Mouse (Mus musculus) myocyte (in vitro differentiated cells): ENCODE measurements around the gene Cyb5d2. TPM values are rescaled to one million over a fixed set of nuclear protein-coding genes. Genes with fewer than 3 reads are reported as not detected.
A peak's percentile ranks its signal among the peaks of the same experiment; 100 is the strongest.

Source experiments
- H3K27me3 ChIP-seq: one replicate; pipeline ENCODE4 v1.6.1; 2011; ENCODE audit not compliant: control insufficient read depth, insufficient read depth, insufficient read length
- H3K36me3 ChIP-seq: one replicate; pipeline ENCODE4 v1.6.1; 2011; ENCODE audit not compliant: control insufficient read depth, insufficient read depth
- H3K4me2 ChIP-seq: one replicate; pipeline ENCODE4 v1.6.1; 2011; ENCODE audit warnings: low read depth, control low read depth
- H3K4me3 ChIP-seq: one replicate; pipeline ENCODE4 v1.5.1; 2011; ENCODE audit warnings: mild to moderate bottlenecking, control low read depth, moderate library complexity
- H3K79me2 ChIP-seq: one replicate; pipeline ENCODE4 v1.6.1; 2011; ENCODE audit not compliant: control insufficient read depth, insufficient read depth
- H3ac ChIP-seq: one replicate; pipeline ENCODE4 v1.6.1; 2011; ENCODE audit not compliant: control insufficient read depth, insufficient read length
- CEBPB ChIP-seq: IDR thresholded peaks from 2 replicates; pipeline ENCODE4 v1.6.1; 2011; ENCODE audit warnings: mild to moderate bottlenecking, moderate library complexity; ENCODE audit not compliant: poor library complexity, insufficient read depth, severe bottlenecking
- E2F4 ChIP-seq: IDR thresholded peaks from one replicate; pipeline ENCODE4 v1.6.1; 2011; ENCODE audit warnings: mild to moderate bottlenecking, control low read depth, moderate library complexity; ENCODE audit not compliant: insufficient read depth
- MAX ChIP-seq: IDR thresholded peaks from one replicate; pipeline ENCODE4 v1.6.1; 2011; ENCODE audit warnings: low read depth, mild to moderate bottlenecking, control low read depth
- MYOD1 ChIP-seq, 3 experiments: IDR thresholded peaks; one replicate each; pipeline ENCODE4 v1.6.1; 2011; ENCODE audit warnings: control low read depth in 2 of 3, low read depth in 2 of 3, mild to moderate bottlenecking in 2 of 3, moderate library complexity in 1 of 3; ENCODE audit not compliant: insufficient read length in 2 of 3, control insufficient read depth in 1 of 3
- MYOG ChIP-seq, 3 experiments: IDR thresholded peaks; one replicate each; pipeline ENCODE4 v1.6.1; 2011; ENCODE audit warnings: control low read depth in 2 of 3, low read depth in 2 of 3, mild to moderate bottlenecking in 2 of 3; ENCODE audit not compliant: insufficient read length in 2 of 3, control insufficient read depth in 1 of 3, insufficient read depth in 1 of 3
- POLR2A ChIP-seq: IDR thresholded peaks from one replicate; pipeline ENCODE4 v1.6.1; 2011; ENCODE audit warnings: low read depth, mild to moderate bottlenecking, control low read depth, moderate library complexity; ENCODE audit not compliant: insufficient read length
- POLR2AphosphoS2 ChIP-seq: IDR thresholded peaks from one replicate; pipeline ENCODE4 v1.6.1; 2011; ENCODE audit warnings: low read depth, control low read depth; ENCODE audit not compliant: insufficient read length
- REST ChIP-seq: IDR thresholded peaks from one replicate; pipeline ENCODE4 v1.6.1; 2011; ENCODE audit warnings: mild to moderate bottlenecking, control low read depth, moderate library complexity; ENCODE audit not compliant: insufficient read depth, insufficient read length
- SRF ChIP-seq: IDR thresholded peaks from one replicate; pipeline ENCODE4 v1.6.1; 2011; ENCODE audit warnings: low read depth; ENCODE audit not compliant: control insufficient read depth, insufficient read length
- TCF12 ChIP-seq: IDR thresholded peaks from one replicate; pipeline ENCODE4 v1.6.1; 2011; ENCODE audit warnings: mild to moderate bottlenecking, control low read depth; ENCODE audit not compliant: poor library complexity, insufficient read depth, severe bottlenecking
- TCF3 ChIP-seq: IDR thresholded peaks from one replicate; pipeline ENCODE4 v1.6.1; 2011; ENCODE audit warnings: low read depth, control low read depth; ENCODE audit not compliant: insufficient read length
- USF1 ChIP-seq: IDR thresholded peaks from one replicate; pipeline ENCODE4 v1.6.1; 2011; ENCODE audit warnings: low read depth, mild to moderate bottlenecking, control low read depth, moderate library complexity
- polyA plus RNA-seq: library from polyadenylated mRNA; unstranded; fragments of >200 nt; fragmentation: generic; extraction: Trizol; gene quantifications from one replicate; pipeline ENCODE4 v1.2.1, GENCODE M21; 2012; ENCODE audit warnings: missing spikeins

Cyb5d2 gene
- polyA plus RNA-seq = 6.9 TPM

GRCm38 (mm10) chr11:72795455-72796295 lies at the start of gene Cyb5d2, which contains the start of gene Zzef1:
Gene Cyb5d2 (minus strand): TSS chr11:72796142.
Gene Zzef1 (plus strand): TSS chr11:72796226.
- no peaks in the 10 kb centered on the region for H3K36me3 ChIP-seq
- peak within 1 kb of the TSS; percentile 84 for H3K4me2 ChIP-seq
- H3K27me3 ChIP-seq = no peaks in the 10 kb centered on the region
- peaks cover 52% of the 10 kb centered on the region for H3K79me2 ChIP-seq
- peak within 1 kb of the TSS; percentile 89 for H3K4me3 ChIP-seq
- TF ChIP-seq USF1 (no peak), POLR2A (peak; percentile 89), CEBPB (peak; percentile 60; the same call in 1 of the 2 replicates), TCF3 (no peak), POLR2AphosphoS2 (peak; percentile 89), E2F4 (peak; percentile 29)
- peak within 1 kb of the TSS; percentile 95 for H3ac ChIP-seq

DNA sequence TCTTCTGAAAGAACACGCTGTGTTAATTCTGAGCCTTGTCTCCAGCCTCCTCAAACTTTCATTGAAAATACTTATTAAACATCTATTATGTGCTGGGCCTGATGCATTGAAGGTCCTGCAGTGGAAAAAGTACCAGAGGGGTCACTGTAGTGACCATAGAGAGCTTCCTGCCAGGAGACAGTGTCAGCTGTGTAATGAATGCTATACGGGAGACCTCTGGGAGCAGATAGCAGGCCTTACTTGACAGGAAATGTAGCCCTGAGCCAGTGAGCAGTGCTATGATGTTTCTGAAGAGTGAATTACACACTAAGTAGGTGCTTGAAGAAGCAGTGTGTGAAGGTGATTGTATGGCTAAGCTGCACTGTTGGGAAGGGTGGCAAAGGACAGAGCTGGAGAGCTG lies 49.6 kb upstream of the Cyb5d2 start:
- Histone ChIP-seq H3K36me3 (peaks cover 10% of the 10 kb centered on the region), H3ac (no peak overlapping the region), H3K79me2 (no peaks in the 10 kb centered on the region), H3K4me2 (no peak overlapping the region), H3K27me3 (no peaks in the 10 kb centered on the region), H3K4me3 (no peak overlapping the region)
- no peak for TF ChIP-seq MAX
- TF ChIP-seq POLR2AphosphoS2 = no peak
- TF ChIP-seq MYOG (IDR thresholded peaks at IDR 0.05; ENCODE audit: control insufficient read depth in 1 of 3, insufficient read depth in 1 of 3, insufficient read length in 2 of 3, low read depth in 2 of 3) = no peak
- TF ChIP-seq USF1 = no peak
- TF ChIP-seq SRF = no peak
- TF ChIP-seq REST = no peak
- TF ChIP-seq E2F4 = no peak
- no peak for TF ChIP-seq CEBPB
- no peak for TF ChIP-seq TCF12
- TF ChIP-seq POLR2A = no peak
- TF ChIP-seq TCF3 = no peak
- TF ChIP-seq MYOD1 (IDR thresholded peaks at IDR 0.05; ENCODE audit: control insufficient read depth in 1 of 3, insufficient read length in 2 of 3, low read depth in 2 of 3) = no peak

- Histone ChIP-seq H3K27me3 (no peaks in the 10 kb centered on the region), H3K4me2 (no peak overlapping the region), H3K79me2 (no peaks in the 10 kb centered on the region), H3ac (no peak overlapping the region), H3K4me3 (no peak overlapping the region), H3K36me3 (peaks cover 16% of the 10 kb centered on the region)
- TF ChIP-seq SRF (no peak), REST (no peak), MAX (no peak), E2F4 (no peak), MYOD1 (IDR thresholded peaks at IDR 0.05; ENCODE audit: control insufficient read depth in 1 of 3, insufficient read length in 2 of 3, low read depth in 2 of 3) (no peak), USF1 (no peak), CEBPB (no peak), TCF3 (no peak), MYOG (IDR thresholded peaks at IDR 0.05; ENCODE audit: control insufficient read depth in 1 of 3, insufficient read depth in 1 of 3, insufficient read length in 2 of 3, low read depth in 2 of 3) (no peak), POLR2AphosphoS2 (no peak), TCF12 (no peak), POLR2A (no peak)
Measured at GRCm38 (mm10) chr11:72843576-72843975, 47.6 kb upstream of the Cyb5d2 start.

- Histone ChIP-seq H3K36me3 (peaks cover 16% of the 10 kb centered on the region), H3K4me2 (peak overlapping the region; percentile 47), H3K4me3 (no peak overlapping the region), H3K79me2 (no peaks in the 10 kb centered on the region), H3ac (no peak overlapping the region), H3K27me3 (no peaks in the 10 kb centered on the region)
- TF ChIP-seq TCF3 = no peak
- TF ChIP-seq POLR2AphosphoS2 = no peak
- no peak for TF ChIP-seq REST
- no peak for TF ChIP-seq E2F4
- TF ChIP-seq CEBPB = no peak
- TF ChIP-seq MAX = no peak
Measured at GRCm38 (mm10) chr11:72842731-72843130, 46.8 kb upstream of the Cyb5d2 start.

GRCm38 (mm10) chr11:72829869-72830268 lies 33.9 kb upstream of the Cyb5d2 start:
- Histone ChIP-seq H3K36me3 (peaks cover 60% of the 10 kb centered on the region), H3K27me3 (no peaks in the 10 kb centered on the region), H3K4me2 (no peak overlapping the region), H3ac (no peak overlapping the region), H3K4me3 (no peak overlapping the region), H3K79me2 (no peaks in the 10 kb centered on the region)
- TF ChIP-seq USF1 = no peak
- no peak for TF ChIP-seq SRF
- TF ChIP-seq POLR2AphosphoS2 = no peak
- TF ChIP-seq POLR2A = no peak
- no peak for TF ChIP-seq REST
- TF ChIP-seq TCF3 = no peak
- TF ChIP-seq E2F4 = no peak
- TF ChIP-seq MAX = no peak
- no peak for TF ChIP-seq MYOG (IDR thresholded peaks at IDR 0.05; ENCODE audit: control insufficient read depth in 1 of 3, insufficient read depth in 1 of 3, insufficient read length in 2 of 3, low read depth in 2 of 3)
